Mouse (Mus musculus): Measurements from ENCODE around the gene Iltifb. TPM values are rescaled to one million over a fixed set of nuclear protein-coding genes. Genes with fewer than 3 reads are reported as not detected.
"Not testable (repeated sequence)": the region's sequence is repeated elsewhere in the genome, so short reads cannot be mapped to it uniquely, and the experiment has no call there.

Iltifb gene
- not detected in 2 replicates for polyA plus RNA-seq (2015; fragmentation: Nextera tagmentation; extraction: Ambion mirVana)

GRCm38 (mm10) chr10:118294938-118295337, at the start of gene Iltifb:
Gene Iltifb, minus strand, starts transcription at chr10:118295038.
- H3K9me3 ChIP-seq (replicated peaks), result no peaks in the 10 kb centered on the region
- H3K4me2 ChIP-seq, result no peak within 1 kb of the TSS
- no peak within 1 kb of the TSS for H3K4me3 ChIP-seq
- H3K4me1 ChIP-seq, result no peaks in the 10 kb centered on the region
- H3K27ac ChIP-seq, result no peak within 1 kb of the TSS
- WGBS, result 96% methylated on average over 6 of the region's 6 CpGs
- ATAC-seq, result no peak
- no peaks in the 10 kb centered on the region for H3K36me3 ChIP-seq (ENCODE audit: poor library complexity, severe bottlenecking)
- no peak within 1 kb of the TSS for H3K9ac ChIP-seq
- H3K27me3 ChIP-seq, result no peaks in the 10 kb centered on the region

GRCm38 (mm10) chr10:118343155-118343554, 48.3 kb upstream of the Iltifb start, which contains the start of gene Gm9046:
Gene Gm9046, minus strand, starts transcription at chr10:118343255.
- not testable (repeated sequence) for H3K27ac ChIP-seq; H3K9ac ChIP-seq; H3K4me3 ChIP-seq; ATAC-seq; H3K4me1 ChIP-seq; H3K27me3 ChIP-seq; H3K9me3 ChIP-seq (replicated peaks); H3K4me2 ChIP-seq; H3K36me3 ChIP-seq (ENCODE audit: poor library complexity, severe bottlenecking)
- WGBS, result no CpG with 5 or more reads among the region's 14 CpGs

GRCm38 (mm10) chr10:118337731-118338130, 42.9 kb upstream of the Iltifb start, which contains the start of gene Gm9045:
Gene Gm9045, minus strand, starts transcription at chr10:118337831.
- not testable (repeated sequence) for H3K27ac ChIP-seq; H3K9me3 ChIP-seq (replicated peaks); H3K36me3 ChIP-seq (ENCODE audit: poor library complexity, severe bottlenecking); H3K4me1 ChIP-seq; H3K27me3 ChIP-seq; H3K4me2 ChIP-seq; H3K9ac ChIP-seq; H3K4me3 ChIP-seq; ATAC-seq
- no CpG with 5 or more reads among the region's 14 CpGs for WGBS

- not testable (repeated sequence) for H3K4me3 ChIP-seq; H3K27me3 ChIP-seq; H3K4me2 ChIP-seq; H3K9me3 ChIP-seq (replicated peaks); H3K27ac ChIP-seq; H3K36me3 ChIP-seq (ENCODE audit: poor library complexity, severe bottlenecking); ATAC-seq; H3K9ac ChIP-seq; H3K4me1 ChIP-seq
- WGBS, result no CpG with 5 or more reads among the region's 14 CpGs
These were observed 37.5 kb upstream of the Iltifb start, which contains the start of gene Gm9044 for GRCm38 (mm10) chr10:118332308-118332707. Gene Gm9044, minus strand, starts transcription at chr10:118332408.

GRCm38 (mm10) chr10:118326869-118327268, 32.0 kb upstream of the Iltifb start, which contains the start of gene Gm9040:
Gene Gm9040, minus strand, starts transcription at chr10:118326969.
- not testable (repeated sequence) for H3K4me1 ChIP-seq; H3K36me3 ChIP-seq (ENCODE audit: poor library complexity, severe bottlenecking); H3K27ac ChIP-seq; H3K27me3 ChIP-seq; H3K4me2 ChIP-seq; H3K9ac ChIP-seq; H3K4me3 ChIP-seq; H3K9me3 ChIP-seq (replicated peaks); ATAC-seq
- no CpG with 5 or more reads among the region's 11 CpGs for WGBS

GRCm38 (mm10) chr10:118319024-118319423, 24.2 kb upstream of the Iltifb start:
- Histone ChIP-seq H3K4me1 (no peaks in the 10 kb centered on the region), H3K4me2 (no peak overlapping the region), H3K27ac (no peak overlapping the region), H3K27me3 (no peaks in the 10 kb centered on the region), H3K4me3 (no peak overlapping the region), H3K9ac (no peak overlapping the region), H3K9me3 (replicated peaks) (no peaks in the 10 kb centered on the region), H3K36me3 (ENCODE audit: poor library complexity, severe bottlenecking) (no peaks in the 10 kb centered on the region)
- no peak for ATAC-seq
- 88% methylated on average over 8 of the region's 8 CpGs for WGBS

- H3K36me3 ChIP-seq (ENCODE audit: poor library complexity, severe bottlenecking); H3K4me2 ChIP-seq; H3K4me1 ChIP-seq; H3K9ac ChIP-seq; H3K27ac ChIP-seq; H3K27me3 ChIP-seq; H3K9me3 ChIP-seq (replicated peaks); H3K4me3 ChIP-seq: not testable (repeated sequence)
- 0 out of 2 replicates have a peak, but pooled peaks have one; percentile 48 for ATAC-seq
- 39% methylated on average over 2 of the region's 2 CpGs for WGBS
These were observed 7.3 kb upstream of the Iltifb start for GRCm38 (mm10) chr10:118302133-118302532.

GRCm38 (mm10) chr10:118283016-118283415, 11.8 kb downstream of the Iltifb start:
- not testable (repeated sequence) for H3K4me2 ChIP-seq; H3K9ac ChIP-seq; H3K27me3 ChIP-seq; H3K27ac ChIP-seq; H3K9me3 ChIP-seq (replicated peaks); H3K4me3 ChIP-seq; H3K36me3 ChIP-seq (ENCODE audit: poor library complexity, severe bottlenecking); H3K4me1 ChIP-seq; ATAC-seq
- 92% methylated on average over 2 of the region's 5 CpGs for WGBS

GRCm38 (mm10) chr10:118282565-118282964, 12.3 kb downstream of the Iltifb start:
- H3K27me3 ChIP-seq; H3K9ac ChIP-seq; H3K9me3 ChIP-seq (replicated peaks); H3K4me3 ChIP-seq; H3K4me2 ChIP-seq; ATAC-seq; H3K27ac ChIP-seq; H3K4me1 ChIP-seq; H3K36me3 ChIP-seq (ENCODE audit: poor library complexity, severe bottlenecking): not testable (repeated sequence)
- WGBS, result 86% methylated on average over 7 of the region's 7 CpGs

- not testable (repeated sequence) for H3K4me2 ChIP-seq; H3K4me1 ChIP-seq; ATAC-seq; H3K4me3 ChIP-seq; H3K27me3 ChIP-seq; H3K36me3 ChIP-seq (ENCODE audit: poor library complexity, severe bottlenecking); H3K9ac ChIP-seq; H3K9me3 ChIP-seq (replicated peaks); H3K27ac ChIP-seq
- WGBS, result no CpG with 5 or more reads among the region's 4 CpGs
These were observed 16.8 kb downstream of the Iltifb start for GRCm38 (mm10) chr10:118278069-118278468.

- H3K9ac ChIP-seq, result not testable (repeated sequence)
- 100% methylated on average over 1 of the region's 2 CpGs for WGBS
These were observed 23.4 kb downstream of the Iltifb start for GRCm38 (mm10) chr10:118271416-118271815.

GRCm38 (mm10) chr10:118268812-118269211, 26.0 kb downstream of the Iltifb start:
- ATAC-seq, H3K4me3 ChIP-seq: not testable (repeated sequence)

More at GRCm38 (mm10) chr10:118271416-118271815, 23.4 kb downstream of the Iltifb start:
- H3K36me3 ChIP-seq (ENCODE audit: poor library complexity, severe bottlenecking); H3K27me3 ChIP-seq; H3K27ac ChIP-seq; ATAC-seq; H3K4me3 ChIP-seq; H3K4me1 ChIP-seq; H3K4me2 ChIP-seq; H3K9me3 ChIP-seq (replicated peaks): not testable (repeated sequence)

GRCm38 (mm10) chr10:118258388-118258787, 36.5 kb downstream of the Iltifb start, which contains the start of gene Gm32802:
Gene Gm32802, plus strand, starts transcription at chr10:118258688.
- not testable (repeated sequence) for H3K9ac ChIP-seq
- WGBS, result no CpG with 5 or more reads among the region's 13 CpGs

More at GRCm38 (mm10) chr10:118268812-118269211, 26.0 kb downstream of the Iltifb start:
- not testable (repeated sequence) for H3K36me3 ChIP-seq (ENCODE audit: poor library complexity, severe bottlenecking); H3K27ac ChIP-seq; H3K4me1 ChIP-seq; H3K9ac ChIP-seq; H3K9me3 ChIP-seq (replicated peaks); H3K4me2 ChIP-seq; H3K27me3 ChIP-seq
- WGBS, result 70% methylated on average over 3 of the region's 8 CpGs

More at GRCm38 (mm10) chr10:118258388-118258787, 36.5 kb downstream of the Iltifb start, which contains the start of gene Gm32802:
- not testable (repeated sequence) for H3K27ac ChIP-seq; H3K4me2 ChIP-seq; H3K4me1 ChIP-seq; H3K4me3 ChIP-seq; H3K9me3 ChIP-seq (replicated peaks); H3K36me3 ChIP-seq (ENCODE audit: poor library complexity, severe bottlenecking); H3K27me3 ChIP-seq; ATAC-seq

Measured in forebrain, embryonic 13.5 days (tissue).